Mouse (Mus musculus) stomach, embryonic 14.5 days (tissue): Measurements from ENCODE around the gene Metap1d. TPM values are rescaled to one million over a fixed set of nuclear protein-coding genes. Genes with fewer than 3 reads are reported as not detected.

Experiments
- ATAC-seq: fragments of 200-750 bp; cut with Nextera tagmentation; 2 replicates; pipeline ENCODE4 v1.8.0; 2017; ENCODE audit warnings: low read depth, moderate TSS enrichment; ENCODE audit not compliant: insufficient number of reproducible peaks, insufficient read depth, low FRiP score
- H3K27ac ChIP-seq: fragments of 300-500 bp; sonication (generic); 2 replicates; pipeline ENCODE4 v1.5.1; 2014; ENCODE audit warnings: mild to moderate bottlenecking, low read length, moderate library complexity, mixed read lengths
- H3K27me3 ChIP-seq: fragments of 300-500 bp; sonication (generic); 2 replicates; pipeline ENCODE4 v1.6.1; 2014; ENCODE audit warnings: low read length, control low read depth, mixed read lengths; ENCODE audit not compliant: control insufficient read depth, insufficient read depth
- H3K36me3 ChIP-seq: fragments of 300-500 bp; sonication (generic); 2 replicates; pipeline ENCODE4 v1.6.1; 2014; ENCODE audit warnings: mild to moderate bottlenecking, control low read depth, low read length, moderate library complexity, mixed read lengths; ENCODE audit not compliant: control insufficient read depth, insufficient read depth
- H3K4me1 ChIP-seq: fragments of 300-500 bp; sonication (generic); 2 replicates; pipeline ENCODE4 v1.6.1; 2014; ENCODE audit warnings: low read length, control low read depth, mixed read lengths; ENCODE audit not compliant: control insufficient read depth, insufficient read depth
- H3K4me2 ChIP-seq: fragments of 300-500 bp; sonication (generic); replicated peaks from 2 replicates; pipeline ENCODE4 v1.6.1; 2014; ENCODE audit warnings: low read depth, low read length, control low read depth
- H3K4me3 ChIP-seq: fragments of 300-500 bp; sonication (generic); 2 replicates; pipeline ENCODE4 v1.5.1; 2014; ENCODE audit warnings: low read depth, low read length, control low read depth
- H3K9ac ChIP-seq: fragments of 300-500 bp; sonication (generic); replicated peaks from 2 replicates; pipeline ENCODE4 v1.6.1; 2014; ENCODE audit warnings: low read depth, mild to moderate bottlenecking, control low read depth, low read length, moderate library complexity, mixed read lengths
- H3K9me3 ChIP-seq: fragments of 300-500 bp; sonication (generic); 2 replicates; pipeline ENCODE4 v1.6.1; 2016; ENCODE audit warnings: low read depth, low read length, control low read depth; ENCODE audit not compliant: control insufficient read depth
- WGBS: fragments of 180-500 bp; shearing (Covaris S2); extraction: QIAGEN DNeasy Blood & Tissue Kit; methylation state at CpG from one replicate; pipeline ENCODE4 v1.1.7; 2014; 5-methylcytosine and 5-hydroxymethylcytosine counted together
- polyA plus RNA-seq: library from polyadenylated mRNA; unstranded; fragments of >200 nt; fragmentation: Nextera tagmentation; extraction: Ambion mirVana; gene quantifications from 2 replicates; pipeline ENCODE4 v1.2.1, GENCODE M21; 2014

The Metap1d gene
- polyA plus RNA-seq, 1 experiment from 2014 or later: 52.9 TPM

DNA sequence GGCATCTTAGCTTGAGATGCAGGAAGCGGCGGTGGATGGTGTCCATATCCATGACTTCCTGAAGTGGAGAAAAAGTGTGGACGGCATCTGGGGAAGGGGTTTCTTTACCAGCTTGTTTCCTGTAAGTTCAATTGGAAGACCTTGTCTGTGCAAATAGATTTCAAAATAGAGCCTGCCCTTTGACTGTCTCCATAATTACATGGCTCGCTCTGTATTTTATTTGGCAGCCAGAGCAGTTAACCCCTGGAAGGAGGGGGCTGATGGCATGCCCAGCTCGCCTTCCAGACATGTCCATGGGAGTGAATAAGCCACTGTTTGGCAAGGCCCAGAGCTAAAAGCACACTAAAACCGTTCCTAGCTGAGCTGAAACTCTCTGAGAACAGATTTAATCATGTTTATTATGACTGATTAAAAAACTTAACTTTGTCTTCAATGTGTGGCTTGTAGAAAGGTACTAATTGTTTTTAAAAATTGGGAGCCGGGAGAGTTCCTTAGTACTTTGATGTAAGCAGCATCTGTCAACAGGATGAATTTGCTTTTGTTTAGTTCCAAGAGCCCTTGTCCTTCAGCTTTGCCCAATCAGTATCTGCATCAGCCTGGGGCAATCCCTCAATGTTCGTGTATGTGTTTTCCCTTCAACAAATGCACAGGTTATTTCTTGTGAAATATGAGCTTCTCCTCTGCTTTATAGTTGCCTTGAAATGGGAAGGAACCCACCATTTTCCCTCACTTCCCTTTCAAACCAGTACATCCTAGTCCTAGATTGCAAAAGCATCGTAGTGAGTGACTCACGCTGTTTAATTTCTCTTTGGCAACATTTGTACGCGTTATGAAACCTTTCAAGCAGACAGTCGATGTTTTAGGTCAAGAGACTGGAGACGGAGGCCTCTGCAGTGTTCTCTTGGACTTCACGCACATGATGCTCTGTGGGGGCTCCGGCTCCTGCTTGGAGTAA lies 46.5 kb downstream of the Metap1d start:
- no peaks in the 10 kb centered on the region for H3K36me3 ChIP-seq
- WGBS: 63% methylated on average over 16 of the region's 16 CpGs
- H3K4me1 ChIP-seq: 0 out of 2 replicates have a peak, but pooled peaks cover 3% of the 10 kb centered on the region
- no peak overlapping the region; the same call in 1 of the 2 replicates for H3K27ac ChIP-seq
- H3K9me3 ChIP-seq: no peaks in the 10 kb centered on the region
- H3K4me3 ChIP-seq: no peak overlapping the region
- ATAC-seq: no peak
- H3K4me2 ChIP-seq: no peak overlapping the region
- H3K27me3 ChIP-seq: no peaks in the 10 kb centered on the region
- H3K9ac ChIP-seq: no peak overlapping the region

DNA sequence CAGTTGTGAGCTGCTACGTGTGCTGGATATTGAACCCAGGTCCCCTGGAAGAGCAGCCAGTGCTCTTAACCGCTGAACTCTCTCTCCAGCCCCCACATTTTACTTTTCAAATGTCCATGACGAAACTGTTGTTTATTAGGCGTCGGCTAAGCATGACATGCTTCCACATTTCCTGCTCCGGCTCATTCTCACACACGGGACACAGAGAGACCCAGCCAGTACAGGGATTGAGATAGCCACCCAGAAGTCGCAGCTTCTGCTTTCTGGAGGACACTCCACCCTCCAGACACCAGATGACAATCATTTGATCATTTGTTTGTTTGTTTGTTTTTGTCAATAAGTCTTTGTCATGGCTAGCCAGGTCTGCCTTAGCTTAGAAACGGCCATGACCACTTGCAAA lies 51.8 kb downstream of the Metap1d start:
- H3K27me3 ChIP-seq: no peaks in the 10 kb centered on the region
- no peak overlapping the region for H3K9ac ChIP-seq
- no peaks in the 10 kb centered on the region for H3K9me3 ChIP-seq
- H3K4me1 ChIP-seq: no peaks in the 10 kb centered on the region
- no peak overlapping the region for H3K27ac ChIP-seq
- no peaks in the 10 kb centered on the region for H3K36me3 ChIP-seq
- no peak for ATAC-seq
- no peak overlapping the region for H3K4me3 ChIP-seq
- WGBS: 64% methylated on average over 9 of the region's 9 CpGs
- H3K4me2 ChIP-seq: no peak overlapping the region

DNA sequence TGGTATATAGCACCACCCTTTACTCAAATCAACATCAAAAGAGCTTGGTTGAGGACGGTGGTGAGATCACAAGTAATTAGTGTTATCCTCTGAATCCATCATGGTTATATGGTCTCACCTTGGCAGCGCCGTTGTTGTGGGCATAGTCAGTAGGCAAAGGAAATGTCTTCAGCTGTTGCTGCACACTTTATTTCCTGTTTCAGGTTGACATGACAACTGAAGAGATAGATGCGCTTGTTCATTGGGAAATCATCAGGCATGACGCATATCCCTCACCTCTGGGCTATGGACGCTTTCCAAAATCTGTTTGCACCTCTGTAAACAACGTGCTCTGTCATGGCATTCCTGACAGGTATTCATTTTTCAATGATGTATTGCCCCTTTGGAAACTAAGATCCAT lies 58.1 kb downstream of the Metap1d start:
- H3K27ac ChIP-seq: no peak overlapping the region
- no peak overlapping the region for H3K4me2 ChIP-seq
- H3K9ac ChIP-seq: no peak overlapping the region
- no peaks in the 10 kb centered on the region for H3K27me3 ChIP-seq
- no peaks in the 10 kb centered on the region for H3K4me1 ChIP-seq
- WGBS: 88% methylated on average over 7 of the region's 7 CpGs
- H3K9me3 ChIP-seq: no peaks in the 10 kb centered on the region
- no peak overlapping the region for H3K4me3 ChIP-seq
- no peak for ATAC-seq
- no peaks in the 10 kb centered on the region for H3K36me3 ChIP-seq

DNA sequence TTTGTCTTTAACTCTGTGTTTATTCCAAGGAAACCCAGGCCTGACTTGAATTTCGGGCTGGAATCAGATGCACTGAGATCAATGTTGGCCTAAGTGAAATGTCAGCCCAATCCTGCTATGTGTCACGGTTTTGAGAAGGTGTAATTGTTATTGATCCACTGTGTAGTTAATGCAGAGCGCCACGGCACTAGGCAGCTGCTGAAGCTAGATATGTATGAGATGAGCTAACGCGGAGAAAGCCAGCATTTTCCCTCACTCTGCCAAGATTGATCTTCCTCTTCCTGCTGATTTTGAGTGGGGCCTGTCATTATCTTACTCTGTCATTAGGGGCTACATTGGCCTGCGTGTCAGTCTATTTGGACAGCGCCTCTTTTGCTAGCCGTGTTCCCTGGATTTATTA lies 59.2 kb downstream of the Metap1d start:
- Histone ChIP-seq H3K36me3 (no peaks in the 10 kb centered on the region), H3K4me1 (no peaks in the 10 kb centered on the region), H3K4me3 (no peak overlapping the region), H3K9me3 (no peaks in the 10 kb centered on the region), H3K9ac (no peak overlapping the region), H3K4me2 (no peak overlapping the region), H3K27me3 (no peaks in the 10 kb centered on the region), H3K27ac (no peak overlapping the region)
- no peak for ATAC-seq
- 68% methylated on average over 9 of the region's 9 CpGs for WGBS

DNA sequence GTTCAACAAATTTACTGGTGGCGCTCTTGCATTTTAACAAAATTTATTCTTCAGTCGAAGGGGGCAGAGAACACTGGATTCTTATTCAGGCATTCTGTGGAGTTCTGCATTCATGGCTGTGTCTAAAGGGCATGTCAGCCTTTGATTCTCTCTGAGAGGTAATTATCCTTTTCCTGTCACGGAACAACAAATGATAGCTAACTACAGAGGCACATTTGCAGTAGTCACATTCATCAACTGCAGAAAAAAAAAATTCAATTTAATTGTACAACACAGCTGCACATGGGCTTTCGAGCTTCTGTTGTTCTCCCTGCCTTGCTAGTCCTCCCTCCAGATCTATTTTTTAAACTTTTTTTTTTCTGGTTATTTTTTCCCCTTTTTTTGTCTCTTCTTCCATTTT lies 63.9 kb downstream of the Metap1d start:
- no peak overlapping the region for H3K27ac ChIP-seq
- no peaks in the 10 kb centered on the region for H3K4me1 ChIP-seq
- no peak overlapping the region for H3K4me3 ChIP-seq
- 69% methylated on average over 4 of the region's 4 CpGs for WGBS
- H3K9ac ChIP-seq: no peak overlapping the region
- peaks cover 3% of the 10 kb centered on the region; the same call in 1 of the 2 replicates for H3K27me3 ChIP-seq
- H3K9me3 ChIP-seq: no peaks in the 10 kb centered on the region
- no peaks in the 10 kb centered on the region for H3K36me3 ChIP-seq
- no peak for ATAC-seq
- no peak overlapping the region for H3K4me2 ChIP-seq

DNA sequence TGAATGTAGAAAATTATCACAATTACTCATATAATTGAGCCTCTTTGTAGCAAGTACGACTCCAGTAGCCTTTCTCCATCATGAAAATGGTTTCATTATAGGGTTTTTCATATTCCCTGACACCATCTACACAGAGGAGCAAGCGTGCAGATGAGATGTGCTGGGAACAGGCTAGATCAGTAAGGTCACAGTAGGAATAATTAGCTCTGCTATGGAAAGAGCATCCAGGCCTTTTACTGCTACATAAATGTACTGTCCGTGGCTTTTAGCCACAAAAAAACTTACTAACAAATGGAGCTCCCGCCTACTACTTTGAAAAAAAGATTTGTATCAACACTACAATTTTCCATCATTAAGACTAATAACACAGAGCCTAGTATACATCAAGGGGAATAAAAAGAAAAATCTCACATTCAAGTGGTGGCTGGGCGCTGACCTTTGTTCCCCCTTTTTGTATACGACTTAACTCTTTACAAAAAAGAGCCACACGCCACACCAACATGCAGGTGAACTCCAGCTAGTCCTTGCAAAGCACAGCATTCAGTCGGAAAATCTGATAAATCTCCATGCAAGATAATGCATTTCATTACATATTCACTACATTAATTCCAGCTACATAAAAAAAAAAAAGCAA lies 64.5 kb downstream of the Metap1d start:
- 72% methylated on average over 8 of the region's 8 CpGs for WGBS
- Histone ChIP-seq H3K27me3 (peaks cover 3% of the 10 kb centered on the region; the same call in 1 of the 2 replicates), H3K4me1 (no peaks in the 10 kb centered on the region), H3K9me3 (no peaks in the 10 kb centered on the region), H3K4me3 (no peak overlapping the region), H3K36me3 (no peaks in the 10 kb centered on the region), H3K4me2 (no peak overlapping the region), H3K9ac (no peak overlapping the region), H3K27ac (no peak overlapping the region)
- no peak for ATAC-seq

DNA sequence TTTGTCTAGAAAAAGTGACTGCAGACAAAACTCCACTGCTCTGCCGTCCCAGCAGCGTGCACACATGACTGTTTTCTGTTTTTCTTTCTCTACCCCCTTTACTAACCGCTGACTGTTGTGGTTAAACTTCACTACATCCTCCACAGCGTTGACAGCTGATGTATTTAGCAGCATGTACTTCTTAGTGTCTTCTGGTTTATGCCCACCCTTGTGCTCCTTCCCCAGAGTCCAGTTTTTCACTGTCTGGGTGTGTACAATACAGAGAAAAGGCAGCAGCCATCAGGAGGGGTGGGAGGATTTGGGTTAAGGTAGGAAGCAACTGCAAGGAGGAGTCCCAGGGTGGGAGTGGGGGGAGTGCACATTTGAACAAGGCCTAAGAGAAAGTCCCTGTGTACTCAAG lies 69.8 kb downstream of the Metap1d start:
- Histone ChIP-seq H3K36me3 (no peaks in the 10 kb centered on the region), H3K9ac (no peak overlapping the region), H3K27ac (no peak overlapping the region), H3K4me3 (no peak overlapping the region), H3K4me2 (no peak overlapping the region), H3K9me3 (no peaks in the 10 kb centered on the region), H3K27me3 (peaks cover 43% of the 10 kb centered on the region), H3K4me1 (no peaks in the 10 kb centered on the region)
- 62% methylated on average over 4 of the region's 4 CpGs for WGBS
- no peak for ATAC-seq

DNA sequence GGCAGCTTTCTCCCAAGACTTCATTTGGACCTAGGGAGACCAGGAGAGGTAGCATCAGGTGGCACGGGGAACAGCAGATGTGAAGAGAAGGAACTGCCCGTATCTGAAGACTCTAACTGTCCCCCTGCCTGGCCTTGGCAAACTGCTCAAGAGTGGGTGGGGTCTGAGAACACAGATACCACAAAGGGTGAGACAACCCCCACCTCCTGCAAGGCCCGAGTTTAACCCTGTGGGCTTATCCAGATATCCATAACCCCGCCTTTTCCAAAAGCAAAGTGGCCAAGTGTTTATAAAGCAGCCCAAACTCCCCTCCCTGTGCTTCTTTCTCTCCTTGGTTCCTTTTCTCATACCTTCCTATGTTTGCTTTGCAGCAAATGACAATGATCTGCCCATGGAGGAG lies 70.4 kb downstream of the Metap1d start:
- Histone ChIP-seq H3K4me2 (no peak overlapping the region), H3K27me3 (peaks cover 46% of the 10 kb centered on the region), H3K36me3 (no peaks in the 10 kb centered on the region), H3K27ac (no peak overlapping the region), H3K4me3 (no peak overlapping the region), H3K9me3 (no peaks in the 10 kb centered on the region), H3K9ac (no peak overlapping the region), H3K4me1 (no peaks in the 10 kb centered on the region)
- ATAC-seq: no peak
- WGBS: 38% methylated on average over 4 of the region's 4 CpGs
